ENCODE assay signal across 8 mouse cellular contexts in genomic region chr5:136061567-136061966, GRCm38 (mm10). TPM values are rescaled to one million over a fixed set of nuclear protein-coding genes. Genes with fewer than 3 reads are reported as not detected.
A peak's percentile ranks its signal among the peaks of the same experiment; 100 is the strongest.
DNase-seq lines count a peak whose midpoint lies in the region; ATAC-seq and TF ChIP-seq lines count a peak whose summit lies in the region.

No protein-coding gene starts in this region.

- 7% methylated on average over 12 of the region's 12 CpGs for WGBS in heart, adult 2 months
- WGBS in lung, embryonic 15.5 days, result 12% methylated on average over 12 of the region's 12 CpGs

- H3K4me2 ChIP-seq in lung, embryonic 15.5 days, result no peak overlapping the region

- peak; percentile 70 for DNase-seq in 416B (ENCODE audit: low read depth)
- peak; percentile 68 for DNase-seq in Muller cell, postnatal 12 days (ENCODE audit: inconsistent ontology term)
- DNase-seq in cerebellum, postnatal 10 days, result peak; percentile 92 to 95
- peak; percentile 71 to 87 for DNase-seq in heart, adult 2 months
- peak; percentile 75 to 92 for DNase-seq in kidney, postnatal 36 days
- peak; percentile 69 for DNase-seq in retina, postnatal 7 days (ENCODE audit: low read depth, low spot score)
- peak; percentile 90 for DNase-seq in thymus, postnatal 4 days

- H3K36me3 ChIP-seq in heart, adult 2 months (ENCODE audit: control insufficient read depth, insufficient read depth, low read length), result no peaks in the 10 kb centered on the region
- H3K36me3 ChIP-seq in lung, embryonic 15.5 days, result no peaks in the 10 kb centered on the region

- H3K27ac ChIP-seq in heart, adult 2 months, result no peak overlapping the region
- H3K27ac ChIP-seq in lung, embryonic 15.5 days, result no peak overlapping the region

- H3K4me3 ChIP-seq in heart, adult 2 months, result no peak overlapping the region
- no peak overlapping the region for H3K4me3 ChIP-seq in lung, embryonic 15.5 days

- intact Hi-C loops in heart, adult 2 months (cut with DNase I), result loop anchor here (1.0 to 5.0 kb wide), 4 partner anchors 15 to 184 kb away; no protein-coding TSS in a partner anchor

- 0 out of 2 replicates have a peak, but pooled peaks have one; percentile 57 for TF ChIP-seq EP300 in heart, adult 2 months (IDR thresholded peaks at IDR 0.05; ENCODE audit: insufficient read depth, low read depth, low read length)

- no peaks in the 10 kb centered on the region for H3K9me3 ChIP-seq in lung, embryonic 15.5 days

- TF ChIP-seq CTCF in heart, adult 2 months (IDR thresholded peaks at IDR 0.05), result peak; percentile 99

- no peak overlapping the region for H3K9ac ChIP-seq in heart, adult 2 months (ENCODE audit: low read depth, low read length)
- H3K9ac ChIP-seq in lung, embryonic 15.5 days, result no peak overlapping the region

- no peaks in the 10 kb centered on the region for H3K79me2 ChIP-seq in heart, adult 2 months (replicated peaks; ENCODE audit: control insufficient read depth, insufficient read depth, low read length)

- no peak for TF ChIP-seq POLR2A in heart, adult 2 months (IDR thresholded peaks at IDR 0.05; ENCODE audit: insufficient read depth, low read depth, low read length)

- 0 out of 2 replicates have a peak, but pooled peaks cover 1% of the 10 kb centered on the region for H3K4me1 ChIP-seq in heart, adult 2 months (ENCODE audit: control insufficient read depth, insufficient read depth, low read length)
- no peaks in the 10 kb centered on the region for H3K4me1 ChIP-seq in lung, embryonic 15.5 days

- ATAC-seq in lung, embryonic 15.5 days (ENCODE audit: borderline replicate concordance, extremely low read depth, low FRiP score, low TSS enrichment), result 0 out of 2 replicates have a peak, but pooled peaks have one; percentile 10

- H3K27me3 ChIP-seq in heart, adult 2 months (ENCODE audit: control insufficient read depth, insufficient read depth, low read length), result no peaks in the 10 kb centered on the region
- peaks cover 4% of the 10 kb centered on the region; the same call in 1 of the 2 replicates for H3K27me3 ChIP-seq in lung, embryonic 15.5 days

RNA-seq across cellular contexts. Expression of gene Upk3bl, which starts 7.3 kb away (rescaled TPM):
- total RNA-seq in heart, adult 2 months (2021), result not detected
- not detected in 2 replicates for polyA plus RNA-seq in heart, adult 2 months (2012; rRNA removed)
- 4.2 and 5.1 TPM in 2 replicates for polyA plus RNA-seq in lung, embryonic 15.5 days (2015; fragmentation: Nextera tagmentation; extraction: Ambion mirVana)

RNA-seq across cellular contexts. Expression of gene Rasa4, which starts 22.1 kb away (rescaled TPM):
- 1 to 10 TPM; 3.8 to 4.7 TPM for total RNA-seq in heart, adult 2 months (2021)
- polyA plus RNA-seq in heart, adult 2 months (2012; rRNA removed), result 6.0 and 8.1 TPM in 2 replicates
- 2.6 and 4.1 TPM in 2 replicates for polyA plus RNA-seq in lung, embryonic 15.5 days (2015; fragmentation: Nextera tagmentation; extraction: Ambion mirVana)

RNA-seq across cellular contexts. Expression of gene Upk3b, which starts 23.3 kb away (rescaled TPM):
- total RNA-seq in heart, adult 2 months (2021), result 10 to 100 TPM; 16.7 to 18.6 TPM
- 25.8 and 30.5 TPM in 2 replicates for polyA plus RNA-seq in heart, adult 2 months (2012; rRNA removed)
- polyA plus RNA-seq in lung, embryonic 15.5 days (2015; fragmentation: Nextera tagmentation; extraction: Ambion mirVana), result 22.5 and 27.8 TPM in 2 replicates

RNA-seq across cellular contexts. Expression of gene Polr2j, which starts 54.9 kb away (rescaled TPM):
- 10 to 100 TPM; 63.5 to 89.3 TPM for total RNA-seq in heart, adult 2 months (2021)
- polyA plus RNA-seq in heart, adult 2 months (2012; rRNA removed), result 66.9 and 70.9 TPM in 2 replicates
- 198 and 223 TPM in 2 replicates for polyA plus RNA-seq in lung, embryonic 15.5 days (2015; fragmentation: Nextera tagmentation; extraction: Ambion mirVana)
